Mouse (Mus musculus): ENCODE data around the gene Mapkbp1.

DNA sequence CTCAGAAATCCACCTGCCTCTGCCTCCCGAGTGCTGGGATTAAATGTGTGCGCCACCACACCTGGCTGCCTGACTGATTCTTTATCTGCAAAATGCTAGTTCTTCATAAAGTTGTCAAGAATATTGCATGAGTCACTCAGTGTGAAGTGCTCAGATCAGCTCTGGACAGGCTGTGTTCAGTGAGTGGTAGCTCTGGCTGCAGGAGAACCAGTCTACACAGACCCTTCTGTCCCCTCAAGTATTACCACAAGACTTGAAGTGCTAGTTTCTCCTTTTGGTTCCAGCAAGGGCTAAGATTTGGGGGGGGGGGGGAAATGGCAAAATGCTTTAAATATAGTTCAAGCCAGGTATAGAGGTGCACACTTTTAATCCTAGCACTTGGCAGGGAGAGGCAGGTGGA is 14.9 kb downstream of the Mapkbp1 start:
- TF ChIP-seq CTCF (IDR thresholded peaks at IDR 0.05; ENCODE audit: low read depth) (no peak), EP300 (optimal IDR thresholded peaks at IDR 0.05) (no peak)

All from stomach, postnatal 0 days (tissue).